Mouse (Mus musculus): Measurements from ENCODE around the gene Itpr3. TPM values are rescaled to one million over a fixed set of nuclear protein-coding genes. Genes with fewer than 3 reads are reported as not detected.

Itpr3 gene
- polyA plus RNA-seq, 1 experiment from 2014 or later = 1.4 TPM

GRCm38 (mm10) chr17:27040304-27041045 lies 16.6 kb upstream of the Itpr3 start:
- Histone ChIP-seq H3K27ac (replicated peaks) (0 out of 2 replicates have a peak overlapping the region, but pooled peaks have one; percentile 25), H3K36me3 (no peaks in the 10 kb centered on the region), H3K9ac (replicated peaks) (0 out of 2 replicates have a peak overlapping the region, but pooled peaks have one; percentile 24), H3K4me2 (replicated peaks) (peak overlapping the region; percentile 32), H3K27me3 (peaks cover 23% of the 10 kb centered on the region; the same call in 1 of the 2 replicates), H3K4me1 (peaks cover 23% of the 10 kb centered on the region), H3K9me3 (no peaks in the 10 kb centered on the region), H3K4me3 (no peak overlapping the region)
- 12% methylated on average over 20 of the region's 20 CpGs for WGBS
- peak; percentile 30; the same call in 1 of the 2 replicates for ATAC-seq (ENCODE audit: low FRiP score, low read depth)

GRCm38 (mm10) chr17:27041046-27041786 lies 15.9 kb upstream of the Itpr3 start:
- no peaks in the 10 kb centered on the region for H3K9me3 ChIP-seq
- H3K4me2 ChIP-seq (replicated peaks) = no peak overlapping the region
- H3K27me3 ChIP-seq = peaks cover 17% of the 10 kb centered on the region; the same call in 1 of the 2 replicates
- ATAC-seq (ENCODE audit: low FRiP score, low read depth) = no peak
- peaks cover 23% of the 10 kb centered on the region for H3K4me1 ChIP-seq
- no peaks in the 10 kb centered on the region for H3K36me3 ChIP-seq
- H3K4me3 ChIP-seq = no peak overlapping the region
- 55% methylated on average over 10 of the region's 13 CpGs for WGBS
- no peak overlapping the region for H3K27ac ChIP-seq (replicated peaks)
- H3K9ac ChIP-seq (replicated peaks) = no peak overlapping the region

- Histone ChIP-seq H3K9ac (replicated peaks) (no peak overlapping the region), H3K4me2 (replicated peaks) (no peak overlapping the region), H3K27ac (replicated peaks) (no peak overlapping the region), H3K27me3 (peaks cover 16% of the 10 kb centered on the region; the same call in 1 of the 2 replicates), H3K36me3 (no peaks in the 10 kb centered on the region), H3K4me1 (peaks cover 23% of the 10 kb centered on the region), H3K9me3 (no peaks in the 10 kb centered on the region), H3K4me3 (no peak overlapping the region)
- WGBS = 93% methylated on average over 2 of the region's 2 CpGs
- ATAC-seq (ENCODE audit: low FRiP score, low read depth) = no peak
These were observed 15.4 kb upstream of the Itpr3 start for GRCm38 (mm10) chr17:27041787-27042055.

- WGBS = 76% methylated on average over 6 of the region's 6 CpGs
- Histone ChIP-seq H3K9me3 (no peaks in the 10 kb centered on the region), H3K4me3 (no peak overlapping the region), H3K36me3 (no peaks in the 10 kb centered on the region), H3K4me1 (peaks cover 23% of the 10 kb centered on the region), H3K9ac (replicated peaks) (no peak overlapping the region), H3K4me2 (replicated peaks) (no peak overlapping the region), H3K27me3 (peaks cover 15% of the 10 kb centered on the region; the same call in 1 of the 2 replicates), H3K27ac (replicated peaks) (no peak overlapping the region)
- ATAC-seq (ENCODE audit: low FRiP score, low read depth) = no peak
These were observed 14.3 kb upstream of the Itpr3 start for GRCm38 (mm10) chr17:27042840-27043239.

- no peak for ATAC-seq (ENCODE audit: low FRiP score, low read depth)
- H3K27ac ChIP-seq (replicated peaks) = no peak overlapping the region
- H3K4me2 ChIP-seq (replicated peaks) = no peak overlapping the region
- no peaks in the 10 kb centered on the region for H3K36me3 ChIP-seq
- H3K9ac ChIP-seq (replicated peaks) = no peak overlapping the region
- no peaks in the 10 kb centered on the region for H3K9me3 ChIP-seq
- H3K4me1 ChIP-seq = peaks cover 13% of the 10 kb centered on the region
- no peak overlapping the region for H3K4me3 ChIP-seq
- no peaks in the 10 kb centered on the region for H3K27me3 ChIP-seq
- 88% methylated on average over 6 of the region's 6 CpGs for WGBS
These were observed 11.9 kb upstream of the Itpr3 start for GRCm38 (mm10) chr17:27045164-27045563.

GRCm38 (mm10) chr17:27047762-27048444 lies 9.2 kb upstream of the Itpr3 start:
- Histone ChIP-seq H3K27me3 (no peaks in the 10 kb centered on the region), H3K36me3 (no peaks in the 10 kb centered on the region), H3K4me3 (no peak overlapping the region), H3K27ac (replicated peaks) (no peak overlapping the region), H3K9me3 (no peaks in the 10 kb centered on the region), H3K9ac (replicated peaks) (no peak overlapping the region), H3K4me1 (0 out of 2 replicates have a peak, but pooled peaks cover 5% of the 10 kb centered on the region), H3K4me2 (replicated peaks) (no peak overlapping the region)
- no peak for ATAC-seq (ENCODE audit: low FRiP score, low read depth)
- WGBS = 85% methylated on average over 14 of the region's 14 CpGs

- WGBS = 78% methylated on average over 14 of the region's 14 CpGs
These were observed 8.5 kb upstream of the Itpr3 start for GRCm38 (mm10) chr17:27048445-27049239.

GRCm38 (mm10) chr17:27050853-27051252 lies 6.3 kb upstream of the Itpr3 start:
- H3K27ac ChIP-seq (replicated peaks) = no peak overlapping the region

More at GRCm38 (mm10) chr17:27048445-27049239, 8.5 kb upstream of the Itpr3 start:
- H3K9ac ChIP-seq (replicated peaks) = no peak overlapping the region
- H3K27me3 ChIP-seq = peaks cover 2% of the 10 kb centered on the region; the same call in 1 of the 2 replicates
- no peaks in the 10 kb centered on the region for H3K9me3 ChIP-seq
- H3K27ac ChIP-seq (replicated peaks) = no peak overlapping the region
- H3K36me3 ChIP-seq = no peaks in the 10 kb centered on the region
- no peak for ATAC-seq (ENCODE audit: low FRiP score, low read depth)
- H3K4me3 ChIP-seq = no peak overlapping the region
- no peak overlapping the region for H3K4me2 ChIP-seq (replicated peaks)
- 0 out of 2 replicates have a peak, but pooled peaks cover 5% of the 10 kb centered on the region for H3K4me1 ChIP-seq

GRCm38 (mm10) chr17:27051514-27051913 lies 5.6 kb upstream of the Itpr3 start:
- no peak for ATAC-seq (ENCODE audit: low FRiP score, low read depth)
- Histone ChIP-seq H3K4me1 (0 out of 2 replicates have a peak, but pooled peaks cover 5% of the 10 kb centered on the region), H3K4me2 (replicated peaks) (no peak overlapping the region), H3K27me3 (peaks cover 25% of the 10 kb centered on the region), H3K9me3 (no peaks in the 10 kb centered on the region), H3K27ac (replicated peaks) (no peak overlapping the region), H3K9ac (replicated peaks) (no peak overlapping the region), H3K4me3 (no peak overlapping the region), H3K36me3 (no peaks in the 10 kb centered on the region)
- 49% methylated on average over 9 of the region's 11 CpGs for WGBS

More at GRCm38 (mm10) chr17:27050853-27051252, 6.3 kb upstream of the Itpr3 start:
- no peak for ATAC-seq (ENCODE audit: low FRiP score, low read depth)
- H3K9me3 ChIP-seq = no peaks in the 10 kb centered on the region
- no peaks in the 10 kb centered on the region for H3K36me3 ChIP-seq
- 0 out of 2 replicates have a peak, but pooled peaks cover 5% of the 10 kb centered on the region for H3K4me1 ChIP-seq
- H3K4me2 ChIP-seq (replicated peaks) = no peak overlapping the region
- H3K9ac ChIP-seq (replicated peaks) = no peak overlapping the region
- no peak overlapping the region for H3K4me3 ChIP-seq
- WGBS = 67% methylated on average over 5 of the region's 5 CpGs
- H3K27me3 ChIP-seq = peaks cover 18% of the 10 kb centered on the region

GRCm38 (mm10) chr17:27056170-27056569 lies 934 bp upstream of the Itpr3 start:
- no peaks in the 10 kb centered on the region for H3K36me3 ChIP-seq
- peaks cover 14% of the 10 kb centered on the region for H3K4me1 ChIP-seq
- 1% methylated on average over 13 of the region's 13 CpGs for WGBS
- H3K4me2 ChIP-seq (replicated peaks) = peak overlapping the region; percentile 65
- no peak overlapping the region for H3K9ac ChIP-seq (replicated peaks)
- no peak for ATAC-seq (ENCODE audit: low FRiP score, low read depth)
- no peak overlapping the region for H3K4me3 ChIP-seq
- no peak overlapping the region for H3K27ac ChIP-seq (replicated peaks)
- no peaks in the 10 kb centered on the region for H3K9me3 ChIP-seq
- H3K27me3 ChIP-seq = peaks cover 64% of the 10 kb centered on the region

GRCm38 (mm10) chr17:27057517-27058055 lies 482 bp downstream of the Itpr3 start:
- Histone ChIP-seq H3K27ac (replicated peaks) (no peak overlapping the region), H3K9me3 (no peaks in the 10 kb centered on the region), H3K4me3 (peak overlapping the region; percentile 43), H3K4me1 (peaks cover 10% of the 10 kb centered on the region), H3K27me3 (peaks cover 64% of the 10 kb centered on the region), H3K4me2 (replicated peaks) (peak overlapping the region; percentile 65), H3K36me3 (no peaks in the 10 kb centered on the region), H3K9ac (replicated peaks) (peak overlapping the region; percentile 44)
- no peak for ATAC-seq (ENCODE audit: low FRiP score, low read depth)
- WGBS = 1% methylated on average over 24 of the region's 24 CpGs

All from midbrain, embryonic 12.5 days (tissue).